Mouse (Mus musculus) bone marrow macrophage, adult 2 months (primary cell): ENCODE data around the gene Atf7. TPM values are rescaled to one million over a fixed set of nuclear protein-coding genes. Genes with fewer than 3 reads are reported as not detected.
"Not testable (repeated sequence)": the region's sequence is repeated elsewhere in the genome, so short reads cannot be mapped to it uniquely, and the experiment has no call there.

Experiments
- H3K27ac ChIP-seq: 2 replicates; pipeline ENCODE4 v1.5.1; 2012; ENCODE audit warnings: low read depth, low read length; ENCODE audit not compliant: insufficient read depth
- H3K4me1 ChIP-seq: 2 replicates; pipeline ENCODE4 v1.6.1; 2012; ENCODE audit warnings: low read length; ENCODE audit not compliant: control insufficient read depth, insufficient read depth
- H3K4me3 ChIP-seq: 2 replicates; pipeline ENCODE4 v1.5.1; 2012; ENCODE audit warnings: mild to moderate bottlenecking, low read length, moderate library complexity; ENCODE audit not compliant: insufficient read depth
- CTCF ChIP-seq: IDR thresholded peaks from 2 replicates; pipeline ENCODE4 v1.5.1; 2012; ENCODE audit warnings: low read depth, mild to moderate bottlenecking, low read length, moderate library complexity
- POLR2A ChIP-seq: IDR thresholded peaks from 2 replicates; pipeline ENCODE4 v1.6.1; 2012; ENCODE audit warnings: mild to moderate bottlenecking, low read depth, low read length, borderline replicate concordance
- polyA plus RNA-seq: library from polyadenylated mRNA; stranded (reverse); fragments of >200 nt; gene quantifications from 2 replicates; pipeline ENCODE4 v1.2.4, GENCODE M21; 2012; ENCODE audit not compliant: missing spikeins, insufficient read depth, insufficient read length

The Atf7 gene
- polyA plus RNA-seq: 95.4 and 102 TPM in 2 replicates

DNA sequence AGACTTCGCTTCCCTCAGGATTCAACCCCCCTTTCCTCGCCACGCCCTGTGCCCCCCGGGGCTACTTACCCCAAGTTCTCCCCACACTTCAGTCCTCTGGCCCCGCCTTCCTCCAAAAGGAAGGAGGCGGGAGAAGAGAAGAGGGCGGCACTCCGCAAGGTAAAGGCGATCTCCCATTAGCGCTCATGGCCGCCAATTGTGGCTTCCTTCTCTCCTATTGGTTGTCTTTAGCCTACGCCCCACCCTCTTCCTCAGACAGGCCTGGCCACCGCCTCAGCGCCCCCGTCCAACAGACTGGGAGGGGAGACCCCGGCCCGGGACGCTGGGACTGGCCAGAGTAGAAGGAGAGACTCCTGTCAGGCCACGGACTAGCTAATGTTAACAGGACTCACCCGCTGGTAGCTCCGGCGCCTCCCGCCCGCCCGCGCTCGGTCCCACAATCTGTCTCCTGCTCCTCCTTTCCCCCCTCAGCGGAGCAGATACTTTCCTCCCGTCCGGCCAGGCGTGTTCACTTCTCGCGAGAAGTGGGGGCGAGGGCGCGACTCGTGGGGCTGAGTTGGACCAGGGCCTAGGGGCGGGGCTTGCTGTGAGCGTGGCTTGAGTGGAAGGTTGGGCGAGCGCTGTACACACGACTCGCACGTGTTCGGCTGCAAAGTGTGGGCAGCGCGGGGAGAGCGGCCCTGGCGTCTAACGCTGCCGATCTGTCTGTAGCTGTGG is at the start of gene Atf7, which contains the start of gene Gm28047:
Gene Atf7 (minus strand): TSS at position 495 of the 717 bp plus-strand sequence.
Gene Gm28047 (minus strand): TSS at position 98 of the 717 bp plus-strand sequence.
- Histone ChIP-seq H3K4me3 (peak within 1 kb of the TSS; percentile 86), H3K27ac (peak within 1 kb of the TSS; percentile 76), H3K4me1 (peaks cover 13% of the 10 kb centered on the region)
- TF ChIP-seq CTCF (no peak), POLR2A (0 out of 2 replicates have a peak, but pooled peaks have one; percentile 68)

DNA sequence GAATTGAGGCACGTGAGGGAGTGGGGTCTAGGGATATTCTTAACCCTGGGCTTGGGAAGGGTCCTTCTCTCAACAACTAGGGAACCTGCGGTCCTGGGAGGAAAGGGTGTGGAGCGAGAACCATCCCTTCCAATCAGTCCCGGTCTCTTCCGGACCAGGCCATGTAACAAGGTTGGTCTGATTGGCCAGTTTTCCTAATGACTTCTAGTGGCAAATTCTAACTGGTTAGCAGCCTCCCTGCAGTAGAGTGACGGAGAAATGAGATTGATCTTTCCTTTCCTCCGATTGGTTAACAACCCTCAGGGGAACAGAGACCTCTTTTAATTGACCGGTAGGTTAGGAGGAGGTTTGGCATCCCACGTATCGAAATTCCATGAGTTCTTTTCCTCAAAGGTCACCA is 48.3 kb upstream of the Atf7 start:
- TF ChIP-seq POLR2A (no peak), CTCF (no peak)
- H3K4me1 ChIP-seq: peaks cover 9% of the 10 kb centered on the region
- H3K27ac ChIP-seq: no peak overlapping the region
- no peak overlapping the region for H3K4me3 ChIP-seq

DNA sequence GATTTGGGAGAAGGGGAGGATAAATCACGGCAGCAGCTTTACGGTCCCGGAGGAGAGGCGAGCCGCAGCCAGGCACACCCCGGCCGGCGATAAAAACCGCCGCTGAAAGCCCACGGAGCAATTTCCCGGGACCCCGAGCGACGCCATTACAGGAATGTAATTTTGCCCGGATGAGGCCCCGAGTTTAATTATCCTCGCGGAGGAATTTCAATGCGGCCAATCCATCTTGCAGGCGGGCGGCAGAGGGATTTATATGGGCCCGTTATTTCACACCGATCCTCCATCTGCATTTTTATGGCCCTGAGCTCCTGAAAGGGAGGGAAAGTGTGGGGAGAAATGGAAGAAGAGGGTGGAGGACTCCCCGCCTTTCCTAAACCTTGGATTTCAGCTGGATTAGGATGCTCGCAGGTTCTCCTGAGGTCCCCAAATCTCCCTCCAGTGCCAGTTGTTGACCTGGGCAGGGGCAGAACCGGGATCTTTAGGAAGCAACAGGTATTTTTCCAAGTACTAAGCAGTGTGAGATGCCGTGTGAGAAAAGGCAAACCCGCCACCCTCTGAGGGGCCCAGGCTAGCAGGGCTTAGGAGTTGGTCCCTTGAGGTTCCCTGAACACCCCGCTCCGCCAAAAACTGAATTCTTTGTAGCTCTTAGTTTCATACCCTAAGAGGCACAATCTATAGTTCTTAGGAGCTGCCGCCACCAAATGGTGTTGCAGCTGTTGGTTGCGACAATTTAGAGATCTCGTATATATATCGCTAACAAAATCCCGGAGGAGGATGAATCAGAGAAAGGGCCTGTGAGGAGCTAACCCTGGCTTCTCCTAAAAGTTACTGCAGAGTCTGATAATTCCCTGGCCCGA is 47.2 kb upstream of the Atf7 start, which contains the start of gene Atp5g2:
Gene Atp5g2 (minus strand): TSS at position 138 of the 857 bp plus-strand sequence.
- peaks cover 9% of the 10 kb centered on the region for H3K4me1 ChIP-seq
- H3K27ac ChIP-seq: peak within 1 kb of the TSS; percentile 43
- TF ChIP-seq POLR2A (no peak), CTCF (no peak)
- peak within 1 kb of the TSS; percentile 3; the same call in 1 of the 2 replicates for H3K4me3 ChIP-seq

- H3K4me3 ChIP-seq: no peak overlapping the region
- TF ChIP-seq CTCF: no peak
- no peak for TF ChIP-seq POLR2A
- no peak overlapping the region for H3K27ac ChIP-seq
- peaks cover 9% of the 10 kb centered on the region for H3K4me1 ChIP-seq
Measured at GRCm38 (mm10) chr15:102671721-102672214, 46.5 kb upstream of the Atf7 start.

- TF ChIP-seq POLR2A (no peak), CTCF (peak; percentile 98)
- peaks cover 9% of the 10 kb centered on the region for H3K4me1 ChIP-seq
- H3K4me3 ChIP-seq: peak overlapping the region; percentile 94
- peak overlapping the region; percentile 81 for H3K27ac ChIP-seq
Measured at GRCm38 (mm10) chr15:102670767-102671575, 45.7 kb upstream of the Atf7 start.

DNA sequence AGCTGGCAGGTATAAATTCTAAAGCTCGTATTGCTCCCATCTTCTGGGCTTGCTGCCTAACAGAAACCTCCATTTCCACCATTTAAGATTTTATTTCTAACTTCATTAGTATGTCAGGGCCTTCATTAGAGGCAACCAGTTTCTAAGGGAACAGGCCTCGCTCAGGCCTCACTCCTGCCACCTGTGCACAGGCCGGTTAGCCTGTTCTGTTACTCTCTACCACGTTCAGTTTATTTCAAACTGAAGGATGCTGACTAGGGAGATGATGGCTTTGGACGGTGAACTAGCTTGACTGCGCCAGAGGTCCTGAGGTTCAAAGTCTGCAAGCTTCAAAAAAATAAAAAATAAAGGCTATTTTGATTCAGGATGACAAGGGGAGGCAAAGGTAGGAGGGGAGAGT is 45.0 kb upstream of the Atf7 start:
- Histone ChIP-seq H3K27ac (peak overlapping the region; percentile 81), H3K4me1 (peaks cover 9% of the 10 kb centered on the region)
- TF ChIP-seq CTCF (no peak), POLR2A (no peak)

GRCm38 (mm10) chr15:102669571-102669970 is 44.3 kb upstream of the Atf7 start:
- Histone ChIP-seq H3K4me3 (peak overlapping the region; percentile 17), H3K4me1 (peaks cover 9% of the 10 kb centered on the region), H3K27ac (no peak overlapping the region)
- TF ChIP-seq POLR2A (no peak), CTCF (no peak)

More for the DNA sequence above, 45.0 kb upstream of the Atf7 start:
- peak overlapping the region; percentile 94 for H3K4me3 ChIP-seq

DNA sequence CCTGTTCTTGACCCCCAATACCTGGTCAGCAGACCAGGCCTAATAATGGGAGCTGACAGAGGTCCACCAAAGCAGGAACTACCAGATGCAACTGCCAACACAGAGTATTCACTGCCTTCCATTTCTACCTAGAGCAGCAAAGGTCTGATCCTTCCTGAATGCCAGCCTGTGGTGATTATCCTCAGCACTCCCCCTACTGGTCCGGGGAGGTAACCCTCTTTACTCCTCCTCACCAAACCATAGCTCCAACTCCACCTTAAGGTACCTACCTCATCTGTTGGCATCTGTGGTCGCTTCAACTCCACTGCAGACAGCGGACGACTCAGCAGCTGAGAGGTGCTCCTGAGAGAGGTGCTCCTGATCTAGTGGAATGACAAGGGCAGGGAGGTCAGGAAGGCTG is 40.2 kb upstream of the Atf7 start:
- peaks cover 6% of the 10 kb centered on the region for H3K4me1 ChIP-seq
- H3K4me3 ChIP-seq: no peak overlapping the region
- H3K27ac ChIP-seq: no peak overlapping the region
- TF ChIP-seq POLR2A (no peak), CTCF (peak; percentile 60)

DNA sequence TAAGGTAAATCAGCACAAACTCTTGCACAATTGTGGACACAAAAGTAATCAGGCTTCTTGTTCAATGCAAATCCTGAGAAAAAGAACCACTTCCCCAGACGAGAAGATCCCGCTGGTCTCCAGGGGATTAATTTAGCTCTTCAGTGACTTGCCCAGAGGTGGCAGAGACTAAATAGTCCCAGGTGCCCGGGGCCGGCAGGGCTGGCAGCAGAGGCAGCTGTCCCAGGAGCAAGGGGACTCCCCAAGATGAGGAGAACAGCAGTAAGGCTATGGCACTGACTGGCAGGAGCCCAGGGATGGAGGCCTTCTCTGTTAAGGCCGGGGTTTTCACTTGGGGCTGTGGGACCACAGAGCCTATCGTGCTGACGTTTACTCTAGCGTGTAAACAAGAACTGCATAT is 38.6 kb upstream of the Atf7 start:
- no peak overlapping the region for H3K27ac ChIP-seq
- no peaks in the 10 kb centered on the region; the same call in 1 of the 2 replicates for H3K4me1 ChIP-seq
- no peak overlapping the region for H3K4me3 ChIP-seq
- TF ChIP-seq POLR2A: no peak
- TF ChIP-seq CTCF: no peak

DNA sequence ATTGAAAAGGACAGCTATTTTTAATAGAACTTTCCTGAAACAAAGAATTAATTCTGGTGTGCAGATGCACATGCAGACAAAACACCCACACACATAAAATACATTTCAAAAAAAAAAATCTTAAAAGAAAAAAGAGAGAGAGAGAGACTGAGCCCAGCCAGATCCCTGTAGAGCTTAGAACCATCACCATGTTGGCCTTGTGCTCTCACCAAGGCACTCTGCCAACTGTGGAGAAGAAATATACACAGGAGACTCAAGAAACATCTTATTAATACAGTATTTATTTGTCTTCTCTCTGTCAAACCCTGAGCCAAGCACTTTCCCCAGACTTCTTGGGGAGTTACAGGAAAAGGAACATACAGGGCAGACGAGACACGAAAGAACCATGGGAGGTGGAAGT is 37.3 kb upstream of the Atf7 start:
- H3K4me1 ChIP-seq, H3K4me3 ChIP-seq, H3K27ac ChIP-seq: not testable (repeated sequence)
